Mouse (Mus musculus): ENCODE measurements around the gene Tmem259. TPM values are rescaled to one million over a fixed set of nuclear protein-coding genes. Genes with fewer than 3 reads are reported as not detected.

The Tmem259 gene
- total and polyA plus RNA-seq, 3 experiments = 41.6 to 264 (median 79.8) TPM

- ATAC-seq (ENCODE audit: extremely low read depth, insufficient number of reproducible peaks, low FRiP score, poor library complexity, severe bottlenecking) (no peak), DNase-seq (ENCODE audit: low spot score) (no peak)
- Histone ChIP-seq H3K27me3 (ENCODE audit: insufficient read depth, low read length) (no peaks in the 10 kb centered on the region; the same call in 1 of the 2 replicates), H3K4me1 (ENCODE audit: insufficient read depth, low read depth, low read length) (peaks cover 47% of the 10 kb centered on the region), H3K9me3 (replicated peaks) (peaks cover 9% of the 10 kb centered on the region), H3K36me3 (replicated peaks) (peaks cover 19% of the 10 kb centered on the region), H3K4me3 (ENCODE audit: low read depth, low read length) (peak overlapping the region; percentile 95)
- no peak for TF ChIP-seq POLR2AphosphoS5 (IDR thresholded peaks at IDR 0.05; ENCODE audit: insufficient replicate concordance, low read depth, low read length)
- TF ChIP-seq GATA1 (IDR thresholded peaks at IDR 0.05; ENCODE audit: borderline replicate concordance, low read length) = no peak
- TF ChIP-seq CTCF (IDR thresholded peaks at IDR 0.05; ENCODE audit: low read depth, low read length) = no peak
- no peak for TF ChIP-seq GATA2 (IDR thresholded peaks at IDR 0.05; ENCODE audit: borderline replicate concordance, low read depth, low read length)
- TF ChIP-seq TAL1 (conservative IDR thresholded peaks at IDR 0.05; ENCODE audit: low read depth, low read length) = no peak
Observed at GRCm38 (mm10) chr10:79925785-79926490, 58.2 kb downstream of the Tmem259 start.

- H3K4me3 ChIP-seq (ENCODE audit: low read depth, low read length) = peak overlapping the region; percentile 35; the same call in 1 of the 2 replicates
Observed at GRCm38 (mm10) chr10:79924998-79925784, 58.9 kb downstream of the Tmem259 start.

More at GRCm38 (mm10) chr10:79924998-79925784, 58.9 kb downstream of the Tmem259 start:
- Histone ChIP-seq H3K27me3 (ENCODE audit: insufficient read depth, low read length) (no peaks in the 10 kb centered on the region; the same call in 1 of the 2 replicates), H3K9me3 (replicated peaks) (peaks cover 15% of the 10 kb centered on the region), H3K36me3 (replicated peaks) (peaks cover 11% of the 10 kb centered on the region), H3K4me1 (ENCODE audit: insufficient read depth, low read depth, low read length) (peaks cover 47% of the 10 kb centered on the region)
- TF ChIP-seq CTCF (IDR thresholded peaks at IDR 0.05; ENCODE audit: low read depth, low read length) (peak; percentile 100), TAL1 (conservative IDR thresholded peaks at IDR 0.05; ENCODE audit: low read depth, low read length) (no peak), GATA1 (IDR thresholded peaks at IDR 0.05; ENCODE audit: borderline replicate concordance, low read length) (no peak), POLR2AphosphoS5 (IDR thresholded peaks at IDR 0.05; ENCODE audit: insufficient replicate concordance, low read depth, low read length) (no peak)
- ATAC-seq (ENCODE audit: extremely low read depth, insufficient number of reproducible peaks, low FRiP score, poor library complexity, severe bottlenecking) (no peak), DNase-seq (ENCODE audit: low spot score) (no peak)

Other genes with a start within 250 kb of the Tmem259 start
Only the 20 nearest of the 33 such genes appear.
- 333 and 387 TPM in 2 replicates for gene Ptbp1, start 129.9 kb downstream of the Tmem259 start, total RNA-seq (2014; fragmentation: Nextera tagmentation)
- 168 and 190 TPM in 2 replicates for gene Ptbp1, start 129.9 kb downstream of the Tmem259 start, total RNA-seq (2017)
- 1,117 and 1,292 TPM in 2 replicates for gene Ptbp1, start 129.9 kb downstream of the Tmem259 start, polyA plus RNA-seq (2012)
- not detected in 2 replicates for gene Prtn3, start 109.9 kb downstream of the Tmem259 start, total RNA-seq (2014; fragmentation: Nextera tagmentation)
- 0.49 TPM in 1 of 2 replicates, not detected in the other for gene Prtn3, start 109.9 kb downstream of the Tmem259 start, total RNA-seq (2017)
- 2.0 and 2.1 TPM in 2 replicates for gene Prtn3, start 109.9 kb downstream of the Tmem259 start, polyA plus RNA-seq (2012)
- gene Plppr3, start 109.7 kb downstream of the Tmem259 start, total RNA-seq (2014; fragmentation: Nextera tagmentation) = not detected in 2 replicates
- 0.06 and 0.82 TPM in 2 replicates for gene Plppr3, start 109.7 kb downstream of the Tmem259 start, total RNA-seq (2017)
- 0.13 and 0.20 TPM in 2 replicates for gene Plppr3, start 109.7 kb downstream of the Tmem259 start, polyA plus RNA-seq (2012)
- not detected in 2 replicates for gene Elane, start 98.1 kb downstream of the Tmem259 start, total RNA-seq (2014; fragmentation: Nextera tagmentation)
- 0.23 TPM in 1 of 2 replicates, not detected in the other for gene Elane, start 98.1 kb downstream of the Tmem259 start, total RNA-seq (2017)
- 0.72 and 1.1 TPM in 2 replicates for gene Elane, start 98.1 kb downstream of the Tmem259 start, polyA plus RNA-seq (2012)
- gene Cfd, start 93.5 kb downstream of the Tmem259 start, total RNA-seq (2014; fragmentation: Nextera tagmentation) = not detected in 2 replicates
- not detected in 2 replicates for gene Cfd, start 93.5 kb downstream of the Tmem259 start, total RNA-seq (2017)
- not detected in 2 replicates for gene Cfd, start 93.5 kb downstream of the Tmem259 start, polyA plus RNA-seq (2012)
- gene Med16, start 75.4 kb downstream of the Tmem259 start, total RNA-seq (2014; fragmentation: Nextera tagmentation) = 12.0 and 14.0 TPM in 2 replicates
- 10.4 and 12.2 TPM in 2 replicates for gene Med16, start 75.4 kb downstream of the Tmem259 start, total RNA-seq (2017)
- 49.4 and 51.7 TPM in 2 replicates for gene Med16, start 75.4 kb downstream of the Tmem259 start, polyA plus RNA-seq (2012)
- not detected in 2 replicates for gene Gm26602, start 73.5 kb downstream of the Tmem259 start, total RNA-seq (2014; fragmentation: Nextera tagmentation)
- not detected in 2 replicates for gene Gm26602, start 73.5 kb downstream of the Tmem259 start, total RNA-seq (2017)
- gene Gm26602, start 73.5 kb downstream of the Tmem259 start, polyA plus RNA-seq (2012) = 0.41 and 1.0 TPM in 2 replicates
- gene Kiss1r, start 67.4 kb downstream of the Tmem259 start, total RNA-seq (2014; fragmentation: Nextera tagmentation) = 0.30 and 0.39 TPM in 2 replicates
- gene Kiss1r, start 67.4 kb downstream of the Tmem259 start, total RNA-seq (2017) = 0.33 and 0.93 TPM in 2 replicates
- gene Kiss1r, start 67.4 kb downstream of the Tmem259 start, polyA plus RNA-seq (2012) = 0.33 and 0.56 TPM in 2 replicates
- 118 and 134 TPM in 2 replicates for gene R3hdm4, start 63.1 kb downstream of the Tmem259 start, total RNA-seq (2014; fragmentation: Nextera tagmentation)
- gene R3hdm4, start 63.1 kb downstream of the Tmem259 start, total RNA-seq (2017) = 35.0 and 35.8 TPM in 2 replicates
- 185 and 203 TPM in 2 replicates for gene R3hdm4, start 63.1 kb downstream of the Tmem259 start, polyA plus RNA-seq (2012)
- 35.4 and 41.3 TPM in 2 replicates for gene Arid3a, start 57.3 kb downstream of the Tmem259 start, total RNA-seq (2014; fragmentation: Nextera tagmentation)
- gene Arid3a, start 57.3 kb downstream of the Tmem259 start, total RNA-seq (2017) = 32.8 and 35.1 TPM in 2 replicates
- 164 and 202 TPM in 2 replicates for gene Arid3a, start 57.3 kb downstream of the Tmem259 start, polyA plus RNA-seq (2012)
- gene Wdr18, start 24.2 kb downstream of the Tmem259 start, total RNA-seq (2014; fragmentation: Nextera tagmentation) = 28.5 and 37.3 TPM in 2 replicates
- 34.4 and 34.6 TPM in 2 replicates for gene Wdr18, start 24.2 kb downstream of the Tmem259 start, total RNA-seq (2017)
- gene Wdr18, start 24.2 kb downstream of the Tmem259 start, polyA plus RNA-seq (2012) = 69.0 and 69.5 TPM in 2 replicates
- 0.60 TPM in 1 of 2 replicates, not detected in the other for gene Grin3b, start 13.6 kb downstream of the Tmem259 start, total RNA-seq (2014; fragmentation: Nextera tagmentation)
- 0.44 TPM in 1 of 2 replicates, not detected in the other for gene Grin3b, start 13.6 kb downstream of the Tmem259 start, total RNA-seq (2017)
- 0.07 and 0.10 TPM in 2 replicates for gene Grin3b, start 13.6 kb downstream of the Tmem259 start, polyA plus RNA-seq (2012)
- 4.6 and 8.4 TPM in 2 replicates for gene Cnn2, start 4.3 kb upstream of the Tmem259 start, total RNA-seq (2014; fragmentation: Nextera tagmentation)
- gene Cnn2, start 4.3 kb upstream of the Tmem259 start, total RNA-seq (2017) = 7.4 and 10.5 TPM in 2 replicates
- 20.8 and 27.2 TPM in 2 replicates for gene Cnn2, start 4.3 kb upstream of the Tmem259 start, polyA plus RNA-seq (2012)
- 17.4 and 35.9 TPM in 2 replicates for gene Abca7, start 12.2 kb upstream of the Tmem259 start, total RNA-seq (2014; fragmentation: Nextera tagmentation)
- 12.1 and 15.2 TPM in 2 replicates for gene Abca7, start 12.2 kb upstream of the Tmem259 start, total RNA-seq (2017)
- gene Abca7, start 12.2 kb upstream of the Tmem259 start, polyA plus RNA-seq (2012) = 21.1 and 21.6 TPM in 2 replicates
- 56.7 and 59.4 TPM in 2 replicates for gene Arhgap45, start 32.3 kb upstream of the Tmem259 start, total RNA-seq (2014; fragmentation: Nextera tagmentation)
- 104 and 113 TPM in 2 replicates for gene Arhgap45, start 32.3 kb upstream of the Tmem259 start, total RNA-seq (2017)
- 179 and 186 TPM in 2 replicates for gene Arhgap45, start 32.3 kb upstream of the Tmem259 start, polyA plus RNA-seq (2012)
- gene Polr2e, start 55.5 kb upstream of the Tmem259 start, total RNA-seq (2014; fragmentation: Nextera tagmentation) = 74.3 and 90.2 TPM in 2 replicates
- gene Polr2e, start 55.5 kb upstream of the Tmem259 start, total RNA-seq (2017) = 54.6 TPM in 2 replicates
- gene Polr2e, start 55.5 kb upstream of the Tmem259 start, polyA plus RNA-seq (2012) = 148 and 206 TPM in 2 replicates
- 274 and 290 TPM in 2 replicates for gene Gpx4, start 62.8 kb upstream of the Tmem259 start, total RNA-seq (2014; fragmentation: Nextera tagmentation)
- gene Gpx4, start 62.8 kb upstream of the Tmem259 start, total RNA-seq (2017) = 767 and 808 TPM in 2 replicates
- 1,138 and 1,173 TPM in 2 replicates for gene Gpx4, start 62.8 kb upstream of the Tmem259 start, polyA plus RNA-seq (2012)
- 24.7 and 34.2 TPM in 2 replicates for gene Sbno2, start 121.2 kb upstream of the Tmem259 start, total RNA-seq (2014; fragmentation: Nextera tagmentation)
- gene Sbno2, start 121.2 kb upstream of the Tmem259 start, total RNA-seq (2017) = 18.0 and 18.1 TPM in 2 replicates
- 34.8 and 37.4 TPM in 2 replicates for gene Sbno2, start 121.2 kb upstream of the Tmem259 start, polyA plus RNA-seq (2012)
- 138 and 172 TPM in 2 replicates for gene Stk11, start 131.5 kb upstream of the Tmem259 start, total RNA-seq (2014; fragmentation: Nextera tagmentation)
- 150 and 154 TPM in 2 replicates for gene Stk11, start 131.5 kb upstream of the Tmem259 start, total RNA-seq (2017)
- 161 and 170 TPM in 2 replicates for gene Stk11, start 131.5 kb upstream of the Tmem259 start, polyA plus RNA-seq (2012)
- 248 and 258 TPM in 2 replicates for gene Atp5d, start 154.3 kb upstream of the Tmem259 start, total RNA-seq (2014; fragmentation: Nextera tagmentation)
- gene Atp5d, start 154.3 kb upstream of the Tmem259 start, total RNA-seq (2017) = 81.9 and 82.7 TPM in 2 replicates
- gene Atp5d, start 154.3 kb upstream of the Tmem259 start, polyA plus RNA-seq (2012) = 1,539 and 1,678 TPM in 2 replicates